Mouse (Mus musculus): Measurements from ENCODE around the gene Dennd2c.

DNA sequence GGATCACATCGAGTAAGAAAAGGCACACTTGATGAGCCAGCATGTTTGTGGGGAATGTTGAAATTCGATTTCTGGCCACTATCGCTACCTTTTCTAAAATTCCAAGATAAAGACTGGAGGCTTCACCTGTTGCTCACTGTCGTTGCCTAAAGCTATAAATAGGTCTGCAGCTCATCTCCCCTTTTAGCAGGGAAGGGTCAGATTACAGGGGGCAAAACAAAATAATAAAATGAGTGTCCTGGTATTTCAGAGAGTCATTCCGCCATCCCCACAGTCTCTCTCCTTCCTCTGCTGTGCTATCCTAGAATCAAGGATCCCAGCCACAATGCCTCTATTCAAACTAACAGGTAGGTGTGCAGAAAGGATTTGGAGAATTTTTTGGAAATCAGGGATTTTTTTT, 28.6 kb upstream of the Dennd2c start, which contains the start of gene Ampd1:
- no peak for TF ChIP-seq CTCF (IDR thresholded peaks at IDR 0.05; ENCODE audit: low read depth, low read length)
- no peak for TF ChIP-seq POLR2A (IDR thresholded peaks at IDR 0.05; ENCODE audit: extremely low read depth, insufficient read depth, low read length)

Data from liver, adult 2 months (tissue).